Mouse (Mus musculus): ENCODE results near the gene Hectd4.

DNA sequence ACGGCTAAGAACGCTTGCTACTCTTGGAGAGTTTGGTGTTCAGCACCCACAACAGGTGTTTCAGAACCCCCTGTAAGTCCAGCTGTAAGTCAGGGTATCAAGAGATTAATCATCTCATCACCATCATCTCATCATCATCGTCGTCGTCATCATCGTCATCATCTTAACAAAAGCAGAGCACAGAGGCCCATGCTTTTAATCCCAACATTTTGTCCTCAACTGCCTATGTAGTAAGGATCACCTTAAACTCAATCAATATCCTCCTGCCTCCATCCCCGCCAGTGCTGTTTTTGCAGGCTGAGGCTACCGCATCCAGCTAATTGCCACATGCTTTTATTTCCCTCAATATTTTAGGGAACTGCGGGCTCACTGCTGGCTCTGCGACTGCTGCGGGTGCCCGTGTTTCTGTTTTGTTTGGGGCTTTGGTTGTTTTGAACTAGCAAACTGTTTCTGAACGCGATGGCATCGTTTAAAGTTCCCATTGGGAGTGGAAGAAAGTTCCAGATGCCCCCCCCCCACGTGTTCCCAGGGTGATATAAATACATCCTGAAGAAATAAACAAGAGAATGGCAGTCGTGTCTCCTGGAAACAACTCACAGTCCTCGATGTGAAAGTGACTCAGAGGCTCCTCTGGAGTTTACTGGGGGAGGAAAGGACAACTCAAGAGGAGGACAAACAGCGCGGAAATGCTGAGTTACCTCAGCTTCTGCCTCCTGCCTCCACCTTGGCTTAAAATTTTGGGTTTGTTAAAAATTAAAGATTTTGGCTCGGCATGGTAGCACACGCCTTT, 166.3 kb downstream of the Hectd4 start:
- no peak for TF ChIP-seq CTCF (IDR thresholded peaks at IDR 0.05; ENCODE audit: low read depth, low read length)
- no peak for TF ChIP-seq POLR2A (IDR thresholded peaks at IDR 0.05; ENCODE audit: borderline replicate concordance, low read depth, low read length)

All from bone marrow macrophage, adult 2 months (primary cell).